Mouse (Mus musculus) gonadal fat pad, adult 2 months (tissue): ENCODE results near the gene H2-Q4. TPM values are rescaled to one million over a fixed set of nuclear protein-coding genes. Genes with fewer than 3 reads are reported as not detected.
"Not testable (repeated sequence)": the region's sequence is repeated elsewhere in the genome, so short reads cannot be mapped to it uniquely, and the experiment has no call there.

ENCODE experiments used
- DNase-seq: peaks from one replicate; pipeline ENCODE4 v3.0.0-alpha.2; 2012; ENCODE audit warnings: low read depth
- polyA plus RNA-seq: library from polyadenylated mRNA; depleted of rRNA; stranded (reverse); fragments of >200 nt; gene quantifications from 2 replicates; pipeline ENCODE4 v1.2.3, GENCODE M21; 2012; rRNA removed

The H2-Q4 gene
- polyA plus RNA-seq, 1 experiment: 40.4 TPM

DNA sequence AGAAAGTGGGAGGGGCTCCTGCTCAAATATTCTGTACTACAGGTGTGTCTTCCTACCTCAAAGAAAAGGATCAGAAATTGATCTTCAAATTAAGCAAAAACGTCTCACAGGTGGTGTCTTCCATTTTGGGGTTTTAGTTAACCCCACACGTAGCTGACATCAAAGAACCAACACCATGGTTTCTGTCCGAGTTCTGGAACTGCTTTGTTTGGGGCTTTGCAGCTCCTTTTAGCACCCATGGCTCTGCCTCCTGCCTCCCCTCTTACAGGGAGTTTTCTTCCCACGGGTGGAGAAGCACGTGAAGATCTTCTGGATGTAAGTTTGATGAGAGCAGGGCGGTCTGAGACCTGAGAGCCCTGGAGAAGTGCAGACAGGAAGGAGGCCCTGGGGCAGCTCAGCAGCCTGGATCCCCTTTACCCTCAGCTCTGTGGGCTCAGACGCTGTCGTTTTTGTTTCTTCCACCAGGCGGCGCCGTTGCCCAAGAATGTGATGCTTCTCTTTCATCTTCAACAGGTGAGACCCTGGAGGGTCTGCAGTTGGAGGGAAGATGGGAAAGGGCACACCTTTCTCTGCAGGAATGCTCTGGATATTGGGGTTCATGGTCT is 40.9 kb downstream of the H2-Q4 start:
- DNase-seq: not testable (repeated sequence)

DNA sequence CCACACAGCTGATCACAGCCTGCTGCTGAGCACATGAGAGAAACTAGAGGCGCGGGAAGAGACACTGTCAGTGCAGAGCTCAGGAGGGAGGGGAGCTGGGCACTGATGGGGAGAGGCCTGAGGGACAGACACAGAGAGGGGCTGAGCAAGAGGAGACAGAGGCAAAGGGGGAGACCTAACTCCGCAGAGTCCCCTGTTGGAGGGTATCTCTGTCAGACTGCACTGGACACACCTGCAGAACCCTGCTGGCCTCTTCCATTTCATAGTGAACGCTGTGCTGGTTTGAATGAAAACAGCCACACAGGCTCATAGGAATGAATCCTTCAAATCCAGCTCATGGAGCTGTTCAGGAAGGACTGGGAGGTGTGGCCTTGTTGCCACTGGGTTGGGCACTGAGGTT is 41.9 kb downstream of the H2-Q4 start:
- DNase-seq: not testable (repeated sequence)

DNA sequence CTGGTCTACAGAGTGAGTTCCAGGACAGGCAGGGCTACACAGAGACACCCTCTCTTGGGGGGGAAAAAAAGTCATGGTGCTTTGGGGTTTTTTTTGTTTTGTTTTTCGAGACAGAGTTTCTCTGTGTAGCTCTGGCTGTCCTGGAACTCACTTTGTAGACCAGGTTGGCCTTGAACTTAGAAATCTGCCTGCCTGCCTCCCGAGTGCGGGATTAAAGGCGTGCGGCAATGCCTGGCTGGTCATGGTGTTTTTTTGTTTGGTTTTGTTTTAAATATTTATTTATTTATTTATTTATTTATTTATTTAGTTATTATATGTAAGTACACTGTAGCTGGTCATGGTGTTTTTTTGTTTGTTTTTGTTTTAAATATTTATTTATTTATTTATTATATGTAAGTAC is 42.9 kb downstream of the H2-Q4 start:
- not testable (repeated sequence) for DNase-seq

DNA sequence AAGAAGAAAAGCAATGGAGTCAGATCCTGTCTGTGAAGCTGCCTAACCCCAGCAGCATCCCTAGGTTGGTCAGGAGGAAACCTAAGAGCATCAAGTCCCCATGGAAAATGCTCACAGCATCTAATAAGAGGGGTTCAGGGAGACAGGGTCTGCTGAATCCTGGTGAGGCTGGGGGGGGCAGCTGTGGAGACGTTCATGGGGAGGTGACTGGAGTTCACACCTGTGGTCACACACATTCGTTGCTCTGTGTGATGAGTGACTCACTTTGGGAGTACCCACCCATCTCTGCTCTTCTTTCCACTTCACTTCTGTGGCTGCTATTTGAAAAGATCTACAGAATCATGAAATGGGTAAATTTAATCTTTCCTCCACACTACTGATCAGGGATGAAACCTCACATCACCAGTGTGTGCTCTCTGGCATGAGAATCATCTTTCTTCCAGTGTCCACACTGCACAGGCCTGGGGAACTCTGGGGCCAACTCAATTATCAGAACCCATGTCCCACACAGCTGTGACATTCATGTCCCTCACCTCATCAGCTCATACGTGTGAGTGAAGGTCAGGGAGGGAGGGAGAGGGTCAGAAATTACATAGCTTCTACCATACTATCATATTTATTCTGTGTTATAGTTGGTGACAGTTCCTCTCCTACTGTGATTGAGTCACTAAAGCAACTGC is 43.9 kb downstream of the H2-Q4 start:
- not testable (repeated sequence) for DNase-seq

DNA sequence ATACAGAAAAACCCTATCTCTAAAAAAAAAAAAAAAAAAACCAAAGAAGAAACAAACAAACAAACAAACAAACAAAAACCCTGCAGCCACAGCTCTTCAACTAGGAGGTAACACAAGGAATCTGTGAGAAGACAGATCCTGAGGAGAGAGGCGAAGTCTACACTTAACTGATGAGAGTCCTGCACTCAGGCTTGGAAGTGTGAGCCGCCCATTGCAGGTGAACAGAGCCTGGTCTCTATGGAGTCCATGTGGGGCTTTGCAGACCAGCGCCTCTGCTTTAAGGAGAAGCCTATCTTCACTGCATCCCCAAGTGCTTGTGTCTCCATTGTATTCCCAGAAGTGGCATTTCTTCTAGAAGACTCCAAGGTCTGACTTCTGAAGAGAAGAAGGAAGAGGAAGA is 44.7 kb downstream of the H2-Q4 start:
- not testable (repeated sequence) for DNase-seq

DNA sequence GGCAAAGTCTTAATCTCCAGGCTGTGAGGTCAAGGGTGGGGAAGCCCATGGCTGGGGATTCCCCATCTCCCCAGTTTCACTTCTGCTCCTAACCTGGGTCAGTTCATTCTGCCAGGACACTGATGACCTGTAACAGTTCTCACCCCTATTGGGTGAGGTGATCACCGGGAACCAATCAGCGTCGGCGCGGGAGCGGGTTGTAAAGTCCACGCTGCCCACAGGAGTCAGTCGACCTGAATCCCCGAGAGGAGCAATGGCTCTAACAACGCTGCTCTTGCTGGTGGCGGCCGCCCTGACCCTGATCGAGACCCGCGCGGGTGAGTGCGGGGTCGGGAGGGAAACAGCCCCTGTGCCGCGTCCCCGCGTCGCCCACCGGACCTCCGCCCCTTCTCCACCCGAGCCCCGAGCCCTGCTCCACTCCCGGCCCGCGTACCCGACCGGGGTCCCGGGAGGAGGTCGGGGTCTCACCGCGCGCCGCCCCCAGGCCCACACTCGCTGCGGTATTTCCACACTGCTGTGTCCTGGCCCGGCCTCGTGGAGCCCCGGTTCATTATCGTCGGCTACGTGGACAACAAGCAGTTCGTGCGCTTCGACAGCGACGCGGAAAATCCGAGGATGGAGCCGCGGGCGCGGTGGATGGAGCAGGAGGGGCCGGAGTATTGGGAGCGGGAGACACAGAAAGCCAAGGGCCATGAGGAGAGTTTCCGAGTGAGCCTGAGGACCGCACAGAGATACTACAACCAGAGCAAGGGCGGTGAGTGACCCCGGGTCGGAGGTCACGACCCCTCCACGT is 45.4 kb downstream of the H2-Q4 start, which contains the start of gene H2-Q6:
H2-Q6 (plus strand) TSS at position 227 of the 793 bp plus-strand sequence.
- DNase-seq: not testable (repeated sequence)

DNA sequence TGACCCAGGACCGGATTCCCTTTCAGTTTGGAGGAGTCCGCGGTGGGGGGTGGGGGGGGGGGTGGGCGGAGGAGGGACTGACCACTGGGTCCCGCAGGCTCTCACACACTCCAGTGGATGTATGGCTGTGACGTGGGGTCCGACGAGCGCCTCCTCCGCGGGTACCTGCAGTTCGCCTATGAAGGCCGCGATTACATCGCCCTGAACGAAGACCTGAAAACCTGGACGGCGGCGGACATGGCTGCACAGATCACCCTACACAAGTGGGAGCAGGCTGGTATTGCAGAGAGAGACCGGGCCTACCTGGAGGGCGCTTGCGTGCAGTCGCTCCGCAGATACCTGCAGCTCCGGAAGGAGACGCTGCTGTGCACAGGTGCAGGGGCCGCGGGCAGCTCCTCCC is 46.1 kb downstream of the H2-Q4 start:
- not testable (repeated sequence) for DNase-seq

DNA sequence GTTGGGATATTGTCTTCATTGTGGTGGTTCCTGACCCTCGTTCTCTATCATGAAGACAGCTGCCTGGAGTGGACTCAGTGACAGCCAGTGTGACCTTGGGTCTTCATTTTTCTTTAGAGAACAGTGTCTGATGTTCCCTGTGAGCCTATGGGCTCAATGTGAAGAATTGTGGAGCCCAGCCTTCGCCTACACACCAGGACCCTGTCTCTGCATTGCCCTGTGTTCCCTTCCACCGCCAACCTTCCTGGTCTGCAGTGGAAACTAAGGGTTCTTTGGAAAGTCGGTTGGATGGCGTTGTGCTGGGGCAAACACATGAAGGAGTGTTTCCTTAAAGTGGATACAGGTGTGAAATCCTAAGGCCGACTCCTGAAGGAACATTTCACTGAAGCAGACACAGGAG is 49.5 kb downstream of the H2-Q4 start:
- not testable (repeated sequence) for DNase-seq

DNA sequence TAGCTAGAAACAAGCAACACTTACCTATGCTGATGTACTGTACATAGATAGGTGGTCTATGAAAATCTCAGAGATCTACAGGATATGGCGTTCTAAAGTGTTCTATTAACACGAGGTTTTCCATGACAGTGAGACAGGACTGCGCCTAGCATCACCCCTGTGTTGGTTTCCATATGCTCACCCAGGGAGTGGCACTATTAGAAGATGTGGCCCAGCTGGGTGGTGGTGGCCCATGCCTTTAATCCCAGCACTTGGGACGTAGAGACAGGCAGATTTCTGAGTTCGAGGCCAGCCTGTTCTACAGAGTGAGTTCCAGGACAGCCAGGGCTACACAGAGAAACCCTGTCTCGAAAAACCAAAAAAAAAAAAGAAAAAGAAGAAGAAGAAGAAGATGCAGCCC is 51.3 kb downstream of the H2-Q4 start:
- not testable (repeated sequence) for DNase-seq

DNA sequence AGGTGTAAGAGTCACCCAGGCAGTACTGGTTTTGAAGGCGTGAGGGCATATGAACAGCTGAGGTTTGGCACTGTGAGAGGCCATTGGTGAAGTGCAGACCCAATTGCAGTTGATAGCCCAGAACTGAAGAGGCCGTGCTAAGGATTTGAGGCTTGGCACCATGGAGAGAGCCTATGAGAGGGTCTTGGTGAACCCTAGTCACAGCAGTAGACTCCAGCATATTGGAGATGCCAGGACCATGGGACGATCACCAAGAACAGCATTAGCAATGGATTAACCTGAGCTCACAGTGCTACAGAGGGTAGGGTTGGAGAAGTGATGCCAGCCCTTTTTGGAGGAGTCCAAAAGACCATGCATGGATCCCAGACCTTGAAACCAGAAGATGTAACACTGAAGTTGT is 52.8 kb downstream of the H2-Q4 start:
- DNase-seq: not testable (repeated sequence)

DNA sequence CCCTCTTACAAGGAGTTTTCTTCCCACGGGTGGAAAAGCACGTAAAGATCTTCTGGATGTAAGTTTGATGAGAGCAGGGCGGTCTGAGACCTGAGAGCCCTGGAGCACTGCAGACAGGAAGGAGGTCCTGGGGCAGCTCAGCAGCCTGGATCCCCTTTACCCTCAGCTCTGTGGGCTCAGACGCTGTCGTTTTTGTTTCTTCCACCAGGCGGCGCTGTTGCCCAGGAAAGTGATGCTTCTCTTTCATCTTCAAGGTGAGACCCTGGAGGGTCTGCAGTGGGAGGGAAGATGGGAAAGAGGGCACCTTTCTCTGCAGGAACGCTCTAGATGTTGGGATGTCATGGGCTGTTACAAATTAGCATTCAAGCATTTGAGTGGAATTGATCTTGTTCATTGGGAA is 55.4 kb downstream of the H2-Q4 start:
- not testable (repeated sequence) for DNase-seq

Other genes with a start within 250 kb of the H2-Q4 start
- 0.11 and 0.49 TPM in 2 replicates for gene Apom, start 247.6 kb upstream of the H2-Q4 start, polyA plus RNA-seq
- 170 and 187 TPM in 2 replicates for gene Bag6, start 244.4 kb upstream of the H2-Q4 start, polyA plus RNA-seq
- gene Prrc2a, start 214.7 kb upstream of the H2-Q4 start, polyA plus RNA-seq: 218 and 257 TPM in 2 replicates
- gene Aif1, start 203.5 kb upstream of the H2-Q4 start, polyA plus RNA-seq: 2.5 and 3.4 TPM in 2 replicates
- gene Lst1, start 191.2 kb upstream of the H2-Q4 start, polyA plus RNA-seq: 15.3 and 20.2 TPM in 2 replicates
- 2.7 and 3.2 TPM in 2 replicates for gene Ltb, start 185.2 kb upstream of the H2-Q4 start, polyA plus RNA-seq
- gene Tnf, start 177.6 kb upstream of the H2-Q4 start, polyA plus RNA-seq: 0.82 and 1.3 TPM in 2 replicates
- gene Lta, start 174.3 kb upstream of the H2-Q4 start, polyA plus RNA-seq: 0.28 TPM in 2 replicates
- gene Gm16181, start 158.8 kb upstream of the H2-Q4 start, polyA plus RNA-seq: 1.2 and 3.1 TPM in 2 replicates
- gene Atp6v1g2, start 146.0 kb upstream of the H2-Q4 start, polyA plus RNA-seq: 20.9 and 22.5 TPM in 2 replicates
- 15.7 and 19.9 TPM in 2 replicates for gene Nfkbil1, start 143.8 kb upstream of the H2-Q4 start, polyA plus RNA-seq
- 310 and 321 TPM in 2 replicates for gene Ddx39b, start 137.9 kb upstream of the H2-Q4 start, polyA plus RNA-seq
- gene H2-D1, start 116.9 kb upstream of the H2-Q4 start, polyA plus RNA-seq: 753 and 887 TPM in 2 replicates
- gene H2-Q1, start 59.2 kb upstream of the H2-Q4 start, polyA plus RNA-seq: 0.04 and 0.05 TPM in 2 replicates
- gene H2-Q2, start 37.4 kb upstream of the H2-Q4 start, polyA plus RNA-seq: 2.1 and 2.3 TPM in 2 replicates
- 18.6 and 33.9 TPM in 2 replicates for gene H2-Q6, start 45.2 kb downstream of the H2-Q4 start, polyA plus RNA-seq
- gene H2-Q7, start 59.5 kb downstream of the H2-Q4 start, polyA plus RNA-seq: 40.0 and 56.7 TPM in 2 replicates
- gene H2-Q10, start 90.5 kb downstream of the H2-Q4 start, polyA plus RNA-seq: 9.1 and 10.8 TPM in 2 replicates
- 0.11 TPM in 1 of 2 replicates, not detected in the other for gene Pou5f1, start 126.4 kb downstream of the H2-Q4 start, polyA plus RNA-seq
- 5.5 and 7.4 TPM in 2 replicates for gene Tcf19, start 137.2 kb downstream of the H2-Q4 start, polyA plus RNA-seq
- gene Cchcr1, start 137.5 kb downstream of the H2-Q4 start, polyA plus RNA-seq: 6.2 and 6.8 TPM in 2 replicates
- gene Psors1c2, start 153.6 kb downstream of the H2-Q4 start, polyA plus RNA-seq: 0.15 TPM in 1 of 2 replicates, not detected in the other
- 37.0 and 43.5 TPM in 2 replicates for gene Cdsn, start 172.5 kb downstream of the H2-Q4 start, polyA plus RNA-seq
- 1.3 and 7.4 TPM in 2 replicates for gene 2300002M23Rik, start 187.8 kb downstream of the H2-Q4 start, polyA plus RNA-seq
- gene Sfta2, start 221.9 kb downstream of the H2-Q4 start, polyA plus RNA-seq: 0.89 and 1.1 TPM in 2 replicates
- 0.76 and 6.3 TPM in 2 replicates for gene Gm9573, start 247.0 kb downstream of the H2-Q4 start, polyA plus RNA-seq